Mouse (Mus musculus) frontal cortex, postnatal 14 days (tissue): ENCODE measurements at regions not wholly inside any gene's neighbourhood (a gene's known extent, or its start where the extent isn't known, plus 50 kb on each side); places are given as distances from the start of the nearest gene placed in this dataset.

Experiments
- DNase-seq, 2 experiments: peaks; one replicate each; pipeline ENCODE4 v3.0.0; 2022; ENCODE audit warnings: low spot score in 2 of 2

DNA sequence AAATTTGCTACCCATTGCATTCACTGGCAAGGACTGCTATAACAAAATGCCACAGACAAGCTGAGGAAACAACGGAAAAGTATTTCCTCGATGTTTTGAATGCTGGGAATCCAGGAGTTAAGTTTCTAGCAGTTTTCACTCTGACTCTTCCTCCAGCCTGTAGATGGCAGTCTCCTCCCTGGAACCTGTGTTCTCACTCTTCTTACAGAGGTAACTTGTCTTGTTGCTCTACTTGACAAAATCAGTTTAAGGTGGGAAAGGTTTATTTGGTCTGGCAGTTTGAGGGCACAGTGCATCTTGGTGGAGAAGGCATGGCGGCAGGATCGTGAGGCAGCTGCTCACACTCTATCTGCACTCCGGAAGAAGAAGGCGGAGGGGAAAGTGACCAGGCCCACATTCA lies 181.3 kb upstream of the Nckap5 start:
- no peak for DNase-seq

DNA sequence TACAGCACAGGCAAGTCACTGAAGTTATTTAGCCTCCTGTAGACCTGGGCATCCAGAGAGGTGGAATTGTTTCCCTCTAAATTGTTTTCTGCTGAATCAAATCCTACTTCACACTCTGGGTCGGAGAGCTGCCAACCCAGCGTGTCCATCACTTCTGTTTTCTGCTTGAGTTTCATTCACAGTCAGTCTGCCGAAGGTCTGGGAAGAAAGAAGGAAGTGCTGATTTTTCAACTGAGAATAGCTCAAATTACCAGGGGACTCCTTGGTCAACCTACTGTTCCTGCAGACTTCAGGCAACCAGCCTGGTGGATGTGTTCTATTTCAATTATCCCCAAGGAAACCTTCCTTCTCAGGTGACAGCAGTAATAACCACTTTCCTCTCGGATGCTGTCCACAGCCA lies 179.1 kb upstream of the Nckap5 start:
- no peak for DNase-seq

DNA sequence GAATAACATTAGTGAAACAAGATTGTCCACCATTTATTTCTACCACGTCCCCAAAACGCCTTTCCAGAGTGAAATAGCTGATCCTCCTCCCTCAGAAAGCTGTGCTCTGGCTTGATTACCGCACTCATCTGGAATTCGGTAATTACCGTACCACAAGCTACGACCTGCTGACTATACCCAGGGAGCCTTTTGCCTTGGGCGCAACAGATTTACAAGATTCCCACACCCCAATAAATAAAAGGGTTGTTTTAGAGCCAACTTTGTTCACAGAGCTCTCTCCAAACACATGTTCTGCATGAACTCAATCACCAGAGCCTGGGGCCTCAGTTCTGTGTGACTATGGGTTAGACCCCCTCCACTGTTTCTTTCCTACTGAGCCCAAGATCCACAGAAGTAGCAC lies 171.1 kb upstream of the Nckap5 start:
- DNase-seq: no peak

DNA sequence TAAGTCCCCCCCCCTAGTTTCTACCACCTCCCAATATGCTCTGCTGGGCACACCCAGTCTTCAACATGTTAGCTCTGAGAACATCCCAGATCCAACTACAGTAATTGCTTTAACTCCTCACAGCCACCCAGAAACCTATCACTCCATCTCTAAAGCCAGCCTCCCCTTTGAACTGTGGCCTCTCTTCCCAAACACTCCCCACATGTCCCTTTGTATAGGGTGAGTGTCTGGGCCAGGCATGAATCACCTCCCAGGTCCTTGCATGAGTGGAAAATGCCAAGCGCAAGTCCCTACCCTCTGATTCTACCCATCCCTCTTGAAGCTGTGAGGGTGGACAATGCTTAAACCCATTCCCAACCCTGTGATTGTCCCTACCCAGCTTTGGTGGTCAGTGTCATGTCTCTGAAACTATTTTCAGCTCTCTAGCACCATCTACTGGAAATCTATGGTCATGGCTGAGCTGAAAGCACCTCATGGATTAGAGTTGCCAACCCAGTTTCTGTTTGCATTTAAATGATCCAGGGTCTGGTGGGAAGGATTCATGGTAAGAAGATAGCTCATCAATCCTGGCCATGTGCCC lies 162.6 kb upstream of the Nckap5 start:
- peak in 1 of 2 experiments; percentile 29 for DNase-seq

DNA sequence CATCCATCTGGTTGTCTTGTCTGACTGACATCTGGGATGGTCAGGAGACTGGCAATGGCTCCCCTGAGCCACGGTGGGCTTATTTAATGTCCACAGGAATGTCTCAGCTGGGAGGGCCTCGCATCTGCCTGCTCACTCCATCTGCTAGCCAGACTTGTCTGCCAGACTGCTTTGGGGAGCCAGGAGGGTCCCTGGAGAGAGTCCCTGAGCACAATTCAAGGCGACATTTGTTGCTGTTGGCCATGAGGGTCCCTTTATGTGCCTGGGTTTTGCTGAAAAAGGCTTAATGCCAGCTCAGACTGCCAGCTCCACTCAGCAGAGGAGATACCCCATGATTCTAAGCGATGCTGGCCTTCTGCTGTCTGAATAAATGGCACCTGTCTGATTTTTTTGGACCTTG lies 161.8 kb upstream of the Nckap5 start:
- DNase-seq: no peak

DNA sequence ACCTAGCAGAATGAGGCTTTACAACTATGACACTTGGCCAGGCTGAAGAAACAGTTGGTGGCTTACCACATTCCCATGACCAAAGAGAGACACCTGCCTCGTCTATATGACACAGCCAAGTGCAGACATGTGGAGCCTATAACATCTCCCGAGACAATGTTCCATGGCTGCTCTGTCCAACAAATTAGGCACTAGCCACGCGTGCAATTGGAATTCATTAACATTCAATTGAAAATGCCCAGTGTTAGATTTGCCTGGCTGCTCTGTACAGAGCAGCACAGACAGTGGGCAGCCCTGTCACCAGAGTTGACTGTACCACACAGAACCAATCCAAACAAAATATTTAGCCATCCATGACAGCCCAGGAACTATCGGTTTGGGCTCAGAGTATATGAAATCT lies 152.2 kb upstream of the Nckap5 start:
- no peak for DNase-seq

DNA sequence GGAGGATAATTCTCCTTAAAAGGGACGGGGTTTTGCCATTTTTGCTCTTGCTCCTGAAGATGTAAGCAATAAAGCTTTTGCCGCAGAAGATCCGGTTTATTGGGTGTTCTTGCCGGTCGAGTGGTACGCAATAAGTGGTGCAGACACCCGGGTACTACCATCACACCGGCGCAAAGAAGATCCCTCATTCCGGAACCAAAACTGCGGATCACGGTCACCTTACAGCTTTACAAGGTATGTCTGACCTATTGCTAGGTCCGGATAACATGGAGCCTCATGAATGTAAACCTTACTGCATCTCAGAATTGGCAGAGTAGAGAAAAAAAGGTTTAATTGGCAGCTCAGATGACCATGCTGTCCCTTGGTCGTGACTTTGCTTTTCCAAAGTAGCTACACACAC lies 149.7 kb upstream of the Nckap5 start:
- DNase-seq: no peak

DNA sequence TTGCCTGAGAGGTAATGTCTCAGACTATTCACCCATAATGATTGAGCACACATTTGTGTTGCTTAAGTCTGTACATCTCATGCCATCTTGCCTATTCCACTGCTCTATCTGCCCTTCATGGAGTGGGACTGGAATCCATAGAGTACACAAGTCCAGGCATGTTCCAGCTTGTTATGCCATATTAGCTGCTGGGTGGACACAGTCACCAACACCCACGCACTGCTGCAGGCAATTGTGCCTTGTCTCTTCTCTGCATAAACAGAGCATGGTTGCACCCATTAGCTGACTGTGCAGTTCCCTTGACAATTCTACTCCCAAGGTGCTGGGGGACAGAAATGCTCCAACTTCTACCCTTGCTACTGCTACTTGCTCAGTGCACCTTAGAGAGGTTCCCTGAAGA lies 143.3 kb upstream of the Nckap5 start:
- no peak for DNase-seq

DNA sequence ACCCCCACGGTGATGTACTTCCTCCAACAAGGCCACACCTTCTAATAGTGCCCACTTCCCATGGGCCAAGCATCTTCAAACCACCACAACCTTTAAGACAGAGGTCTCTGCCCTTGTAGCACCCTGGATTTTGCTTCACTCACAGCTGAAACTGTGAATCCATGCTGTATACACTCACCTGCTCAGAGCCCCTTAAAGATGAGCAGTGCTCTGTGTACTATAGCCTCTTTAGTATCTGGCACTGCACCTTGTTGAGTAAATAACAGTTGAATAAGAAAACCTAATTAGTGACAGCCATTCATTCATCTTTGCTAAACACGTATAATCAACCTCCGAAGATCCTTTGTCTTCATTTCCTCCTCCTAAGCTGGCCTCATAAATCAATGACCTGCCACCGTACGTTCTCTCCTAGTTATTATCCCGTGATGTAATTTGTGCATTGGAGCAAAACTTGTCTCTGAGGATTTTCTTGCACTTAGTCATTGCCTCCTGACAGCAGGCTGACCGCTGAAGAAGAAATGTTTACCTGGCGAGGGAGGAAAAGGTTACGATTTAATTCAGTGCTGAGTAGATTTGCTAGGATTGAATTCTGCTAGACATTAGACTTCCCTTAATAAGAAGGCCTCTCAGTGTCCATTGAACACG lies 141.3 kb upstream of the Nckap5 start:
- DNase-seq: no peak

DNA sequence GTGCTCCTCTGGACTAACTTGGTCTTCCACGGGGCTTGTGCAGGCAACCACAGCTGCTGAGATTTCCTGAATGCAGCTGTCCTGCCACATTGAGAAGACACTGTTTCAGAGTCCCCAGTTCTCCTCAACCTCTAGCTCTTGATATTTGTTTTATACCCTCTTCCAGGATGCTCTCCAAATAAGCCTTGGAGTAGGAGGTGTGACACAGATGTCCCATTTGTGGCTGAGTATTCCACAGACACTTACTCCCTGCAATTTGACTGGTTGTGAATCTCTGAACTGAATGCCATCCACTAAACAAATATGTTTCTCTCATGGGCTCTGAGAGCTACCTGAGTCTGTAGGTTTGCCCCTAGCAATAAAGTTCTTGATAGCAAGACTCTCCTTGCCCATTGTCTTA lies 140.5 kb upstream of the Nckap5 start:
- no peak for DNase-seq

DNA sequence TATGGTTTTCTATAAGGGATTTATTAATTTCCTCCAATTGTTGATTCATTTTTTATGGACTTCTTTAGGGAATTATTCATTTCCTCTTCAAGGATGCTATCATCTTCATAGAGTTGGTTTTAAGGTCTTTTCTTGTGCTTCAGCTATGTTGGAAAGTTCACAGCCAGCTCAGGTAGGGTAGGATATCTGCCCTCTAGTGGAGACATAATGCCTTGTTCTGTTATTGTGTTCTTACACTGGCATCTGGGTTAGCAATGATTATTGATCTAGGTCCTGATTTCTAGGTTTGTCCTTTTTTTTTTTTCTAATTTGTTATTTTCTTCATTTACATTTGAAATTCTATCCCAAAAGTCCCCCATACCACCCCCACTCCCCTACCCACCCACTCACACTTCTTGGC lies 135.8 kb upstream of the Nckap5 start:
- no peak for DNase-seq

DNA sequence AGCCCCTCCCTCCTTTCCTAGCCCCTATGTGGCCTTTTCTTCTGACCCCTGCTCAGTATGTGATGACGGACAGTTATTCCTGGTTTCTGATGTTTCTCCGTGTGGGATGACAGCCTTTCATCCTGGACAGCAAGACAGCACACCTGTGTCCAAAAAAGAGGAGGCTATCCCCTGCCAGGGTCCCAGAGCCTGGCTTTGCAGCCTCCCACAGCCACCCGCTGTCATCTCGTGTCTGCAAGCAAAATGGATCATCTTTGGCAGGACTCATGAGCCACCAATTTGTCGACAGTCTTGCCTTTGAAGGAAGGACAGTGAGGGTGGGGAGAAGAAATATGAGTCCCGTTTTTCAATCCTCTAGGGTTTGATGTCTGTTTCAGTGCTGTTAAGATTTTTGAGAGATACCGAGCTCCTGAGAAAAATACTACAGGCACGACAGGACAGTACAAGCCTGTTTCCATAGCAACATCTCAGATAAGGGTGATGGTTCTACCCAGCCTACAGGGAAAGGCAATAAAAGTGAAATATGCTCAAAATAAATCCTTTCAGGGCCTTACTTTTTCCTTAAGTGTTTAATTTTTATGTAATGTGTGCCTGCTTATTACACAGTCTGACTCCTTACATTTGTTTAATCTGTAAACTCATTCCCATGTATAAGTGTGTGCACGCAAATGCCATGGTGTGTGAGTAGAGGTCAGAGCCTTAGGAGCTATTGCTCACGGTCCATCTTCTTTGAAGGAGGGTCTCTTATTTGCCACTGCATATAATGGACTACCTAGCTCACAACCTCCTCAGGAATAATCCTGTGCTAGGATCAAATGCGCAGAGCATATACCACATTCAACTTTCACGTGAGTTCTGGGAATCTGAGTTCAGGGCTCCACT lies 125.5 kb upstream of the Nckap5 start:
- DNase-seq: no peak

DNA sequence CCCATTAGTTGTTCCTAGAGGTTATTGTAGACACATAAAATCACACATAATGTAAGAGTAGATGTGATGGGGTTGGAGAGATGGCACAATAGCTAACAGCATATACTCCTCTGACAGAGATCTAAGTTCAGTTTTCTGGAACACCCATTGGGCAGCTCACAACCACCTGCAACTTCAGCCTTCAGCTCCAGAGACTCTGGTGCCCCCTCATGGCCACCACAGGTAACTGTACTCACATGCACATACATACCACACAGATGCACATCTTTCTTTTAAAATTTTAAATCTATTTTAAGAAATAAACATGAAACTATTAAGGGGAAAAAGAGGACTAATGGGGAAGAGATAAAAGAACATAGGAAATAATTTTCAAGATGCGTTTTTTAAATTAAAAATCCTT lies 117.3 kb upstream of the Nckap5 start:
- DNase-seq: no peak

DNA sequence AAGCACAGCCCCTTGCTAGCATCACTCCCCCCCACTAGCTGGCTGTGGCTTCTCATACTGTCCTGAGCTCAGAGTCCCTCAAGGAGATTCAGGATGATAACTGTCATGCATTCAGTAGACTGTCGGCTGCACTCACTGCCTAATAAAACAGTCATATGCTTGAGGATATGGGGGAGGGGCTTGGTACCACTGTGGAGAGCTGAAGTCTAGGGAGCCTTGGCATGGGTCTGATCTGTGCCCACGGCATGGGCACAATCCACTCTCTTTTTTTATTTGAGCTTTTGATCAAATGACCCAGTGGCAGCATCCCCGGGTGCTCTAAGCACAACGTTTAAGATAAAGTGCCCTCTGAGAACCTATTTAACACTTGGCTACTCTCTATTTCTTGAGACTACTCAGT lies 102.1 kb upstream of the Nckap5 start:
- no peak for DNase-seq

DNA sequence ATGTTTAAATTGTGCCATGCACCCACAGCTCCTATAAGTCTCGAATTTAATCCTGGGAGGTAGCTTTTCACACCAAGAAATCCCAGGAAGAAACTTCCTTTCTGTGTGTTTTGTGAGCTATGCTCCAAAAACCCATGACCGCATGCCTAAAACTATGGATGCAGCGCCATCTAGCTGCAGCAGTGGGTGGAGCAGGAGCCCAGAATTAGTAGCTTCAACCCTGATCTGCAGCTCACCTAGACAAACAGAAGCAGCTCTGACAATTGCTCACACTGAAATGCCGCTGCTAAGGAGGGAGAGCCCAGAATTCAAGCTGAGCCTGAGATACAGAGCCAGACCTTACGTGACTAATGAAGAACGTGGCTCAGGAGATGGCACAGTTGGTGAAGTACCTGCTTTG lies 101.2 kb upstream of the Nckap5 start:
- peak; percentile 80 to 94 for DNase-seq

DNA sequence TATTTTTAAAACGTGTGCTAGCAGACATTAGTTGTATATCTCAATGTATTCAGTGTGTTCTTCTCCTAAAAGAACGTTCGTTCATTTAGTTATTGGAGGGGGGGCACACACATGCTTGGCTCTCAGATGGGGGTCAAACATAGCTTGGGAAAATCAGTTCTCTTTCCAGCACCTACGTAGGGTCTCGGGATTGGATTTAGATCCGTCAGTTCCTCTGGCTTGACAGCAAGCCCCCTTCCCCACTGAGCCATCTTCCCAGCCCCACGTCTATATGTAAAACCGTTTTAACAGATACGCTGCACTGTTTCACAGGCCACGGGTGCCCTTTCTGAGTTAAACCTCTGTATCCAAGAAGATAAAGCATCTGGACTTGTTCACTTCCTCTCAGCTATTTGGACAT lies 100.5 kb upstream of the Nckap5 start:
- DNase-seq: no peak

DNA sequence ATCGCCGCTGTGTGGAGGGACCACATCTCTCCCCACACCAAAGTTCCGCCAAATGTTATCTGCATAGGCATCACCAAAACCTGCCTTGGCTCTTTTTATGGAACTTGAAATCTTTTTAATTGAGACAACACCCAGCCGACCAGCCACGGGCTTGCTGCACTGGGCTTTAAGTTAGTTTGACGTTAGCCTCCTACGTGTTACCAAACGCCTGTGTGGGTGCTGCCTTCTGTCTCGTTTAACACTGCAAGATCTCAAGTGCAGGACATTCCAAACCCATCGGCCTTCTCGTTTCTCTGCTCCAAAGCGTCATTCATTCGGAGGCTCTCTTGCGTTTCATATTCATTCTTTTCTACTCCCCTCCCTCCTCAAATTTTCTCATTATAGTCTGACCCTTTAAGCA lies 100.0 kb upstream of the Nckap5 start:
- no peak for DNase-seq

DNA sequence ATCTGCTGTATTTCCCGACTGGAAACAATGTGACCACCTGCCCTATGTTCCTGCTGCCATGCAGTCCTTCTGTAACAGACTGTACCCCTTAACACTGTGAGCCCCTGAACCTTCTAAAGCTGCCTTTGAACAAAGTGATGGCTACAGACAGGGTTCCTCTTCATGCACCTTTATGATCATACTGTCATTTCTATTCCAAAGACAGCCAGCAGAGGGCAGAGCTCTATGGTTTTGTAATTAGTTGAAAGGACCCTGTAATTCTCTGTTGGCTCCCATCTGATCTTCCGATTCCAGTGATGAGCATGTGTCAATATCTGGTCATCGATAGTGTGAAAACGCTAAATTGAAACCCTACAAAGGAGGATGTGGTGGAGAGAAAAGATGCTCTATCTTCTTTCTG lies 99.1 kb upstream of the Nckap5 start:
- no peak for DNase-seq

DNA sequence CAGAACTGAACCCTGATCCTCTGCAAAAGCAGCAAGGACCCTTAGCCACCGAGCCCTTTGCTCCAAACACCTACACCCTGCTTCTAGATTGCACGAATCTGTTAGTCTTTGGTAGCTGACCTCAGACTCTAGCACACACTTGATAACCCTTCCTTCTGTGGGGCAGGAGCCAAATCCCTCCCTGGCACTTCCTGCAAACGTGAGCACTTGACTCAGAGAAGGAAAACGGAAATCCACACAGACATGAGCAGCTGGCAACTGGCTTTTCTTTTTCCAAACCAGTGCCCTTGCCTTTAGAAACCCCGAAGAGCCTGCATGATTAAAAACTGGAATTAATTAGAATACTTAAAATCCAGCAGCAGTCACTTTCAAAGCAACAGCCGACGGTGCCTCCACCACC lies 97.6 kb upstream of the Nckap5 start:
- no peak for DNase-seq

DNA sequence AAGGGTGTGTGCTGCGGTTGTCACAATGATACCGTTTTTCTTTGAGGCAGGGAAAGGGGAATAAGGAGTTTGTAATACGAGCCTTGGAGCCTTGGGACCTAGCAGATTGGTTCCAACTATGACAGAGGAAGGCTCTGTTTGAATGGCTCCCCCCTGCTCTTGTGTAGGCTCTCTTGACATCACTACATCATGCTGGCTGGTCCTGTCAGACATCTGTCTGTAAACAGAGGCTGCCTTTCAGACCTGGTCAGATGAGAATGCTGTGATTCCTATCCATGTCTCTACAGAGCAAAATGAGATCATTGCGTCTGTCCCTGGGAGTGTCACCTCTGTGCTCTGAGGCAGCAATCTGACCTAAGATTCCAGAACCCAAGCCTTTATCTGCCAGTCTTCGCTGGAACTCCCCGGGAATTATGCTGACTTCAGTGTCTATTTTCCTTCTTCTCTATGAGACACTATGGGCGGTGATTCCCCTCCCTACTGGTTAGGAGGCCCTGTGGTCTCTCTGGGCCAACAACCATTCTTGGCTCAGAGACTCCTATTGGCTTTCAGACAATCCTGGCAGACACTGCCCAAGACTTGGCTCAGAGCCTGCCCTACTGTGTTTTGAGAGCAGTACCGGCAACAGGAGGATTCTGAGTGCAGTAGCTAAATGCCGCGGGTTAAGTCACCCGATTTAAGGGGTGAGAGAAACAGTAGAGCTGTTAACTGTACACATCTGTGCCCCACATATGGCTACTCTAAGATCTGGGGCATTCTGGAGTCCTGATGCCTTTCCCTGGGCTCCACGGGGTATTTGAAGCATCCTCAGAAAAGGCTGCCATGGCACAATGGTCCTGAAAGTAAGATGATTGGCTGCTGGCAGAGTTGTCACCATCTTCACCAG lies 94.8 kb upstream of the Nckap5 start:
- DNase-seq: peak; percentile 35 to 50

DNA sequence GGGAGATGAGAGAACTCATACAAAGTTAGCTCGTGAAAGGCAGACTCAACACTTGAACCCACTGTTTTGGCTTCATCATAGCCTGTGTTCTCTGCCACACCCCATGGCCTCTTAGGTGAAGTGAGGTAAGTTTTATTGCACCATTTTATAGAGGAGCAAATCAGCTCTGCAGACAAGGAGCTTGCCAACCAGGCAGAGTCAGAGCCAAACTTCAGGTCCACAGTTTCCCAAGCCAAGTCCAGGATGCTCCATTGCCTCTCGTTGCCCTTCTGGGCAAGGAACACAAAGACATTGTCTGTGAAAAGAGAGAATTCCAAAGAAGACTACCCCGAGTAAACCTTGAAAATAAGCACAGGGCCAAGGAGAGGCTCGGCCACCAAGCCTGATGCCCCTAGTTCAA lies 93.4 kb upstream of the Nckap5 start:
- DNase-seq: no peak

DNA sequence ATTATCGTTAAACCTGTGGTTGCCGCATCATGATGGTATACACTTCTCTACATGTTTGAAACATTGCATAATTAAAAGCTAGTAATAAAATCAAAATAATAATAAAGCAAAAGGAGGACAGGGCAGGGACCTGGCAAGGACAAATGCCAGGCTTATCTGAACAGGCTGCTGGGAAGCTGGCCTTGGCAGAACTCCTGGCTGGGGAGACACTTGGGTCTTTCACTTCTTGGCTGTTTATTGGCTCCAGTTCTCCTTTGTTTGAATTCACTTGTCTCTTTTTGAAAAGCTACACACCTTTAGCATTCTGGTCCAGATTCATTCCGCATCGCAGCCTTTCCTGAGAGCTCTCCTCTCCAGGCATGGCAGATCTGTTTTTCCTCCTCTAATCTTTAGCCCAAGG lies 91.6 kb upstream of the Nckap5 start:
- DNase-seq: no peak
